Mouse (Mus musculus): ENCODE data around the gene Colgalt1. TPM values are rescaled to one million over a fixed set of nuclear protein-coding genes. Genes with fewer than 3 reads are reported as not detected.

The Colgalt1 gene
- 41.8 and 48.6 TPM in 2 replicates for polyA plus RNA-seq (2014; fragmentation: Nextera tagmentation; extraction: Ambion mirVana)

- H3K9ac ChIP-seq (ENCODE audit: low read length) = peak within 1 kb of the TSS; percentile 91
- H3K36me3 ChIP-seq (ENCODE audit: control insufficient read depth, insufficient read depth, low read length) = no peaks in the 10 kb centered on the region; the same call in 1 of the 2 replicates
- H3K4me3 ChIP-seq (ENCODE audit: low read depth, low read length) = peak within 1 kb of the TSS; percentile 92
- whole genome bisulfite sequencing = under 1% methylated on average over 82 of the region's 82 CpGs
- ATAC-seq (replicated peaks; ENCODE audit: low FRiP score) (peak; percentile 99), DNase-seq (ENCODE audit: low spot score) (peak; percentile 95)
- H3K9me3 ChIP-seq (ENCODE audit: control insufficient read depth, low read length) = no peaks in the 10 kb centered on the region
- H3K27me3 ChIP-seq (ENCODE audit: control insufficient read depth, insufficient read depth, low read length) = no peaks in the 10 kb centered on the region
- peak within 1 kb of the TSS; percentile 84 for H3K4me2 ChIP-seq (ENCODE audit: low read depth, low read length, severe bottlenecking)
- H3K27ac ChIP-seq (ENCODE audit: low read depth, low read length) = peak within 1 kb of the TSS; percentile 57; the same call in 1 of the 2 replicates
- peaks cover 6% of the 10 kb centered on the region; the same call in 1 of the 2 replicates for H3K4me1 ChIP-seq (replicated peaks; ENCODE audit: control insufficient read depth, insufficient read depth, low read length)
Measured at GRCm38 (mm10) chr8:71610822-71611651, at the start of gene Colgalt1. Colgalt1 (plus strand) TSS chr8:71610998.

- Histone ChIP-seq H3K4me3 (ENCODE audit: low read depth, low read length) (no peak overlapping the region), H3K4me1 (replicated peaks; ENCODE audit: control insufficient read depth, insufficient read depth, low read length) (peaks cover 9% of the 10 kb centered on the region; the same call in 1 of the 2 replicates), H3K27me3 (ENCODE audit: control insufficient read depth, insufficient read depth, low read length) (peaks cover 61% of the 10 kb centered on the region), H3K4me2 (ENCODE audit: low read depth, low read length, severe bottlenecking) (no peak overlapping the region), H3K27ac (ENCODE audit: low read depth, low read length) (no peak overlapping the region), H3K9me3 (ENCODE audit: control insufficient read depth, low read length) (peaks cover 4% of the 10 kb centered on the region), H3K9ac (ENCODE audit: low read length) (no peak overlapping the region), H3K36me3 (ENCODE audit: control insufficient read depth, insufficient read depth, low read length) (no peaks in the 10 kb centered on the region)
- 3% methylated on average over 15 of the region's 15 CpGs for WGBS
- DNase-seq (ENCODE audit: low spot score) (peak; percentile 90), ATAC-seq (replicated peaks; ENCODE audit: low FRiP score) (no peak; the same call in 1 of the 2 replicates)
Measured at GRCm38 (mm10) chr8:71561401-71561800, 49.4 kb upstream of the Colgalt1 start.

- peak; percentile 51; the same call in 1 of the 2 replicates for ATAC-seq (replicated peaks; ENCODE audit: low FRiP score)
- H3K9ac ChIP-seq (ENCODE audit: low read length) = no peak overlapping the region
Measured at GRCm38 (mm10) chr8:71562751-71563150, 48.0 kb upstream of the Colgalt1 start.

GRCm38 (mm10) chr8:71563992-71564391, 46.8 kb upstream of the Colgalt1 start:
- 92% methylated on average over 4 of the region's 4 CpGs for WGBS
- Histone ChIP-seq H3K9me3 (ENCODE audit: control insufficient read depth, low read length) (peaks cover 4% of the 10 kb centered on the region), H3K36me3 (ENCODE audit: control insufficient read depth, insufficient read depth, low read length) (no peaks in the 10 kb centered on the region), H3K4me1 (replicated peaks; ENCODE audit: control insufficient read depth, insufficient read depth, low read length) (peaks cover 3% of the 10 kb centered on the region; the same call in 1 of the 2 replicates), H3K4me3 (ENCODE audit: low read depth, low read length) (no peak overlapping the region), H3K4me2 (ENCODE audit: low read depth, low read length, severe bottlenecking) (no peak overlapping the region), H3K27ac (ENCODE audit: low read depth, low read length) (no peak overlapping the region), H3K9ac (ENCODE audit: low read length) (no peak overlapping the region), H3K27me3 (ENCODE audit: control insufficient read depth, insufficient read depth, low read length) (peaks cover 43% of the 10 kb centered on the region)
- DNase-seq (ENCODE audit: low spot score) (no peak), ATAC-seq (replicated peaks; ENCODE audit: low FRiP score) (no peak)

More at GRCm38 (mm10) chr8:71562751-71563150, 48.0 kb upstream of the Colgalt1 start:
- Histone ChIP-seq H3K36me3 (ENCODE audit: control insufficient read depth, insufficient read depth, low read length) (no peaks in the 10 kb centered on the region), H3K27ac (ENCODE audit: low read depth, low read length) (no peak overlapping the region), H3K4me2 (ENCODE audit: low read depth, low read length, severe bottlenecking) (peak overlapping the region; percentile 31; the same call in 1 of the 2 replicates), H3K27me3 (ENCODE audit: control insufficient read depth, insufficient read depth, low read length) (peaks cover 50% of the 10 kb centered on the region), H3K4me3 (ENCODE audit: low read depth, low read length) (peak overlapping the region; percentile 14), H3K9me3 (ENCODE audit: control insufficient read depth, low read length) (peaks cover 4% of the 10 kb centered on the region), H3K4me1 (replicated peaks; ENCODE audit: control insufficient read depth, insufficient read depth, low read length) (peaks cover 9% of the 10 kb centered on the region; the same call in 1 of the 2 replicates)
- WGBS = 1% methylated on average over 33 of the region's 33 CpGs
- DNase-seq (ENCODE audit: low spot score) = peak; percentile 86

GRCm38 (mm10) chr8:71566501-71566900, 44.3 kb upstream of the Colgalt1 start, which contains the start of gene Nxnl1:
Nxnl1 (minus strand) TSS chr8:71566601.
- Histone ChIP-seq H3K4me2 (ENCODE audit: low read depth, low read length, severe bottlenecking) (no peak within 1 kb of the TSS), H3K9me3 (ENCODE audit: control insufficient read depth, low read length) (peaks cover 4% of the 10 kb centered on the region), H3K27ac (ENCODE audit: low read depth, low read length) (no peak within 1 kb of the TSS), H3K9ac (ENCODE audit: low read length) (no peak within 1 kb of the TSS), H3K4me1 (replicated peaks; ENCODE audit: control insufficient read depth, insufficient read depth, low read length) (peaks cover 9% of the 10 kb centered on the region), H3K4me3 (ENCODE audit: low read depth, low read length) (no peak within 1 kb of the TSS), H3K36me3 (ENCODE audit: control insufficient read depth, insufficient read depth, low read length) (no peaks in the 10 kb centered on the region), H3K27me3 (ENCODE audit: control insufficient read depth, insufficient read depth, low read length) (peaks cover 21% of the 10 kb centered on the region)
- DNase-seq (ENCODE audit: low spot score) = no peak
- no peak for ATAC-seq (replicated peaks; ENCODE audit: low FRiP score)
- 48% methylated on average over 3 of the region's 3 CpGs for WGBS

GRCm38 (mm10) chr8:71567587-71567986, 43.2 kb upstream of the Colgalt1 start:
- Histone ChIP-seq H3K4me2 (ENCODE audit: low read depth, low read length, severe bottlenecking) (no peak overlapping the region), H3K9me3 (ENCODE audit: control insufficient read depth, low read length) (peaks cover 4% of the 10 kb centered on the region), H3K27me3 (ENCODE audit: control insufficient read depth, insufficient read depth, low read length) (peaks cover 10% of the 10 kb centered on the region), H3K4me1 (replicated peaks; ENCODE audit: control insufficient read depth, insufficient read depth, low read length) (peaks cover 8% of the 10 kb centered on the region), H3K27ac (ENCODE audit: low read depth, low read length) (no peak overlapping the region), H3K36me3 (ENCODE audit: control insufficient read depth, insufficient read depth, low read length) (no peaks in the 10 kb centered on the region), H3K4me3 (ENCODE audit: low read depth, low read length) (no peak overlapping the region), H3K9ac (ENCODE audit: low read length) (no peak overlapping the region)
- DNase-seq (ENCODE audit: low spot score) = no peak
- ATAC-seq (replicated peaks; ENCODE audit: low FRiP score) = no peak
- WGBS = 83% methylated on average over 7 of the region's 7 CpGs

- Histone ChIP-seq H3K4me1 (replicated peaks; ENCODE audit: control insufficient read depth, insufficient read depth, low read length) (peaks cover 7% of the 10 kb centered on the region; the same call in 1 of the 2 replicates), H3K4me2 (ENCODE audit: low read depth, low read length, severe bottlenecking) (peak within 1 kb of the TSS; percentile 93), H3K4me3 (ENCODE audit: low read depth, low read length) (peak within 1 kb of the TSS; percentile 63), H3K36me3 (ENCODE audit: control insufficient read depth, insufficient read depth, low read length) (no peaks in the 10 kb centered on the region), H3K9ac (ENCODE audit: low read length) (peak within 1 kb of the TSS; percentile 57), H3K27me3 (ENCODE audit: control insufficient read depth, insufficient read depth, low read length) (peaks cover 6% of the 10 kb centered on the region; the same call in 1 of the 2 replicates), H3K27ac (ENCODE audit: low read depth, low read length) (no peak within 1 kb of the TSS), H3K9me3 (ENCODE audit: control insufficient read depth, low read length) (peaks cover 4% of the 10 kb centered on the region)
- DNase-seq (ENCODE audit: low spot score) (no peak), ATAC-seq (replicated peaks; ENCODE audit: low FRiP score) (no peak)
- WGBS = 12% methylated on average over 13 of the region's 13 CpGs
Measured at GRCm38 (mm10) chr8:71568387-71568937, 42.3 kb upstream of the Colgalt1 start, which contains the start of gene Slc27a1. Slc27a1 (plus strand) TSS chr8:71568882.

GRCm38 (mm10) chr8:71568941-71569340, 41.9 kb upstream of the Colgalt1 start:
- H3K27ac ChIP-seq (ENCODE audit: low read depth, low read length) = no peak overlapping the region
- H3K4me3 ChIP-seq (ENCODE audit: low read depth, low read length) = peak overlapping the region; percentile 63
- no peaks in the 10 kb centered on the region for H3K36me3 ChIP-seq (ENCODE audit: control insufficient read depth, insufficient read depth, low read length)
- DNase-seq (ENCODE audit: low spot score) (no peak), ATAC-seq (replicated peaks; ENCODE audit: low FRiP score) (no peak)
- peaks cover 6% of the 10 kb centered on the region; the same call in 1 of the 2 replicates for H3K27me3 ChIP-seq (ENCODE audit: control insufficient read depth, insufficient read depth, low read length)
- H3K9me3 ChIP-seq (ENCODE audit: control insufficient read depth, low read length) = peaks cover 4% of the 10 kb centered on the region
- H3K9ac ChIP-seq (ENCODE audit: low read length) = peak overlapping the region; percentile 57; the same call in 1 of the 2 replicates
- 17% methylated on average over 6 of the region's 6 CpGs for WGBS
- H3K4me2 ChIP-seq (ENCODE audit: low read depth, low read length, severe bottlenecking) = peak overlapping the region; percentile 93
- peaks cover 7% of the 10 kb centered on the region; the same call in 1 of the 2 replicates for H3K4me1 ChIP-seq (replicated peaks; ENCODE audit: control insufficient read depth, insufficient read depth, low read length)

Measured in forebrain, embryonic 11.5 days (tissue).